Mouse (Mus musculus): ENCODE measurements around the gene Lrig3.

Gene Lrig3

GRCm38 (mm10) chr10:126000861-126001390, 35.0 kb downstream of the Lrig3 start:
- no peak for DNase-seq (ENCODE audit: low read depth, low spot score)

- DNase-seq (ENCODE audit: low read depth, low spot score): no peak
Measured at GRCm38 (mm10) chr10:126002081-126002755, 36.2 kb downstream of the Lrig3 start.

- no peak for DNase-seq (ENCODE audit: low read depth, low spot score)
Measured at GRCm38 (mm10) chr10:126002818-126003506, 37.0 kb downstream of the Lrig3 start.

GRCm38 (mm10) chr10:126003857-126004256, 37.9 kb downstream of the Lrig3 start:
- no peak for DNase-seq (ENCODE audit: low read depth, low spot score)

- no peak for DNase-seq (ENCODE audit: low read depth, low spot score)
Measured at GRCm38 (mm10) chr10:126013667-126014066, 47.7 kb downstream of the Lrig3 start.

GRCm38 (mm10) chr10:126014673-126015072, 48.7 kb downstream of the Lrig3 start:
- no peak for DNase-seq (ENCODE audit: low read depth, low spot score)

- DNase-seq (ENCODE audit: low read depth, low spot score): no peak
Measured at GRCm38 (mm10) chr10:126015644-126016043, 49.7 kb downstream of the Lrig3 start.

GRCm38 (mm10) chr10:126019350-126019991, 53.5 kb downstream of the Lrig3 start:
- DNase-seq (ENCODE audit: low read depth, low spot score): no peak

- DNase-seq (ENCODE audit: low read depth, low spot score): no peak
Measured at GRCm38 (mm10) chr10:126028574-126029440, 62.8 kb downstream of the Lrig3 start.

GRCm38 (mm10) chr10:126029441-126030114, 63.6 kb downstream of the Lrig3 start:
- DNase-seq (ENCODE audit: low read depth, low spot score): no peak

- DNase-seq (ENCODE audit: low read depth, low spot score): no peak
Measured at GRCm38 (mm10) chr10:126056881-126057280, 90.9 kb downstream of the Lrig3 start.

- DNase-seq (ENCODE audit: low read depth, low spot score): no peak
Measured at GRCm38 (mm10) chr10:126062812-126063211, 96.8 kb downstream of the Lrig3 start.
